Mouse (Mus musculus): Measurements from ENCODE around the gene Arhgef10l.

GRCm38 (mm10) chr4:140628971-140629370 is 36.8 kb downstream of the Arhgef10l start:
- TF ChIP-seq POLR2A (IDR thresholded peaks at IDR 0.05; ENCODE audit: borderline replicate concordance, insufficient read depth, low read length): no peak
- no peak for TF ChIP-seq CTCF (IDR thresholded peaks at IDR 0.05; ENCODE audit: borderline replicate concordance, insufficient read depth, low read depth, low read length)
